Mouse (Mus musculus) brain, adult 2 months (tissue): ENCODE results near the gene Tm9sf4.

ENCODE experiments used
- DNase-seq: peaks from one replicate; pipeline ENCODE4 v3.0.0; 2011; ENCODE audit warnings: low read depth, low spot score

Tm9sf4 gene

GRCm38 (mm10) chr2:153259030-153259863 lies 98.1 kb downstream of the Tm9sf4 start:
- DNase-seq: no peak
